Mouse (Mus musculus): ENCODE results near the gene Fosl1. TPM values are rescaled to one million over a fixed set of nuclear protein-coding genes. Genes with fewer than 3 reads are reported as not detected.

The Fosl1 gene
- total RNA-seq, 2 experiments from 2014 or later: not detected

GRCm38 (mm10) chr19:5424092-5424781 is 23.1 kb upstream of the Fosl1 start:
- intact Hi-C loops (cut with DNase I): no loop called here
- DNase-seq: peak; percentile 65 to 73

GRCm38 (mm10) chr19:5424782-5425741 is 22.3 kb upstream of the Fosl1 start, which contains the start of the genes Drap1 and AI837181:
Drap1 (minus strand) TSS chr19:5424979.
AI837181 (plus strand) TSS chr19:5425144.
- intact Hi-C loops (cut with DNase I): no loop called here
- DNase-seq: peak; percentile 90 to 95

GRCm38 (mm10) chr19:5425906-5426565 is 21.3 kb upstream of the Fosl1 start:
- intact Hi-C loops (cut with DNase I): no loop called here
- DNase-seq: no peak

- no peak for DNase-seq
- intact Hi-C loops (cut with DNase I): no loop called here
Measured at GRCm38 (mm10) chr19:5426640-5427290, 20.6 kb upstream of the Fosl1 start.

- no peak for DNase-seq
- intact Hi-C loops (cut with DNase I): no loop called here
Measured at GRCm38 (mm10) chr19:5428083-5428482, 19.3 kb upstream of the Fosl1 start.

GRCm38 (mm10) chr19:5429219-5429618 is 18.1 kb upstream of the Fosl1 start:
- DNase-seq: no peak
- intact Hi-C loops (cut with DNase I): no loop called here

- DNase-seq: peak; percentile 75 to 77
- intact Hi-C loops (cut with DNase I): loop anchor here (5.0 kb wide), 1 partner anchor 57 kb away; the partner anchor contains the start of gene Mus81
Measured at GRCm38 (mm10) chr19:5429806-5430205, 17.5 kb upstream of the Fosl1 start.

- intact Hi-C loops (cut with DNase I): loop anchor here (5.0 kb wide), 1 partner anchor 57 kb away; the partner anchor contains the start of gene Mus81
Measured at GRCm38 (mm10) chr19:5430408-5430807, 16.9 kb upstream of the Fosl1 start.

GRCm38 (mm10) chr19:5431911-5432464 is 15.4 kb upstream of the Fosl1 start:
- intact Hi-C loops (cut with DNase I): loop anchor here (5.0 kb wide), 1 partner anchor 55 kb away; the partner anchor contains the start of gene Mus81
- no peak for DNase-seq

More at GRCm38 (mm10) chr19:5430408-5430807, 16.9 kb upstream of the Fosl1 start:
- no peak for DNase-seq

GRCm38 (mm10) chr19:5432992-5433852 is 14.1 kb upstream of the Fosl1 start:
- DNase-seq: no peak
- intact Hi-C loops (cut with DNase I): loop anchor here (5.0 kb wide), 1 partner anchor 54 kb away; the partner anchor contains the start of gene Mus81

GRCm38 (mm10) chr19:5433951-5434350 is 13.4 kb upstream of the Fosl1 start:
- no peak for DNase-seq
- intact Hi-C loops (cut with DNase I): loop anchor here (5.0 kb wide), 1 partner anchor 53 kb away; the partner anchor contains the start of gene Mus81

- no peak for DNase-seq
- intact Hi-C loops (cut with DNase I): no loop called here
Measured at GRCm38 (mm10) chr19:5444371-5444908, 2.9 kb upstream of the Fosl1 start.

- intact Hi-C loops (cut with DNase I): no loop called here
- no peak for DNase-seq
Measured at GRCm38 (mm10) chr19:5444954-5445353, 2.4 kb upstream of the Fosl1 start.

- intact Hi-C loops (cut with DNase I): no loop called here
- DNase-seq: no peak
Measured at GRCm38 (mm10) chr19:5445747-5446146, 1.6 kb upstream of the Fosl1 start.

GRCm38 (mm10) chr19:5448354-5449150 is 1.2 kb downstream of the Fosl1 start:
- DNase-seq: no peak
- intact Hi-C loops (cut with DNase I): no loop called here

GRCm38 (mm10) chr19:5449673-5450072 is 2.3 kb downstream of the Fosl1 start:
- intact Hi-C loops (cut with DNase I): no loop called here
- no peak for DNase-seq

GRCm38 (mm10) chr19:5451766-5452165 is 4.4 kb downstream of the Fosl1 start:
- intact Hi-C loops (cut with DNase I): no loop called here
- DNase-seq: no peak

GRCm38 (mm10) chr19:5455037-5455436 is 7.7 kb downstream of the Fosl1 start:
- intact Hi-C loops (cut with DNase I): no loop called here
- DNase-seq: no peak
